21 mouse cellular contexts compared by ENCODE assay signal in the genomic region with DNA sequence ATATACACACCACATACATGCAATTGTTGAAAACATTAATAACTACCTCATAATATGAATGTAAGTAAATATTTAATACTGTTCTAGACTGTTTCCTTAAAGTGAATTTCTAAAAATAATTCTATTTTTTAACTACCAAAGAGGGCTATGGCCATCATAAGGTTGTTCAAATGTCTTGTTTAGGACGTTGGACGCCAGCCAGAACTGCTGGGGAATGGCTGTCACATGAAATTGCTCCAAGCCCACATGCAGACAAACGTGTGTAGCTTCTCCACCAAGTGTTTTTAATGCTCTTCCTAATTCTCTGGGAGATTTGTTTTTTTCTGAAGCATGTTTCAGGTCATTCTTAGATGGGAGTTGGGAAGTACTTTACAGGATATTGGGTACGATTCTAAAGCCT. TPM values are rescaled to one million over a fixed set of nuclear protein-coding genes. Genes with fewer than 3 reads are reported as not detected.
DNase-seq lines count a peak whose midpoint lies in the region; ATAC-seq and TF ChIP-seq lines count a peak whose summit lies in the region.
"Had no signal": no experiment of that assay in that cellular context is flagged by ENCODE, and none has a peak within 500 bp of the region (broad histone marks: within the 10 kb centered on the region; RNA-seq: fewer than 3 reads in every experiment).

No protein-coding gene starts in this region.

- H3K4me1 ChIP-seq in heart, embryonic 16.5 days (ENCODE audit: control insufficient read depth, insufficient read depth, low read length): peaks cover 72% of the 10 kb centered on the region
- H3K4me1 ChIP-seq in heart, embryonic 11.5 days (ENCODE audit: control insufficient read depth, insufficient read depth, low read length): peaks cover 36% of the 10 kb centered on the region
- H3K4me1 ChIP-seq in kidney, adult 2 months (ENCODE audit: control insufficient read depth, insufficient read depth, low read length): peaks cover 10% of the 10 kb centered on the region
- H3K4me1 ChIP-seq in kidney, embryonic 15.5 days: peaks cover 21% of the 10 kb centered on the region
- H3K4me1 ChIP-seq: liver, embryonic 13.5 days had no signal

- 42% methylated on average over 4 of the region's 4 CpGs for WGBS in heart, embryonic 16.5 days
- WGBS in heart, embryonic 11.5 days (ENCODE audit: insufficient replicate concordance): 70% methylated on average over 4 of the region's 4 CpGs
- 56% methylated on average over 4 of the region's 4 CpGs for WGBS in kidney, adult 2 months
- WGBS in kidney, embryonic 15.5 days: 60% methylated on average over 4 of the region's 4 CpGs

- peak; percentile 30 to 40 for DNase-seq in cerebellum, postnatal 10 days
- no peak for DNase-seq in cerebellum, postnatal 25 days
- DNase-seq in kidney, adult 2 months: peak; percentile 19
- peak; percentile 22 for DNase-seq in lung, postnatal 14 days
- no peak for DNase-seq in lung, postnatal 36 days
- DNase-seq: adrenal gland, postnatal 10 days; cerebellum, adult 18-20 months; cerebellum, postnatal 36 days; embryo, embryonic 11 days; gastrocnemius, adult 2 months; kidney, adult 18-20 months; liver, embryonic 13.5 days had no signal

- no peaks in the 10 kb centered on the region for H3K27me3 ChIP-seq in heart, embryonic 16.5 days (ENCODE audit: control insufficient read depth, insufficient read depth, low read length)
- no peaks in the 10 kb centered on the region for H3K27me3 ChIP-seq in heart, embryonic 11.5 days (ENCODE audit: control insufficient read depth, insufficient read depth, low read length)
- H3K27me3 ChIP-seq in kidney, adult 2 months (replicated peaks; ENCODE audit: control insufficient read depth, insufficient read depth, low read length): no peaks in the 10 kb centered on the region
- H3K27me3 ChIP-seq in kidney, embryonic 15.5 days: no peaks in the 10 kb centered on the region
- H3K27me3 ChIP-seq: embryonic facial prominence, embryonic 13.5 days; forebrain, embryonic 12.5 days; liver, embryonic 13.5 days; stomach, embryonic 15.5 days had no signal

- no peak overlapping the region for H3K4me3 ChIP-seq in heart, embryonic 16.5 days (ENCODE audit: low read length)
- no peak overlapping the region for H3K4me3 ChIP-seq in heart, embryonic 11.5 days (ENCODE audit: low read depth, low read length)
- no peak overlapping the region for H3K4me3 ChIP-seq in kidney, adult 2 months (ENCODE audit: insufficient read depth, low read depth, low read length)
- no peak overlapping the region for H3K4me3 ChIP-seq in kidney, embryonic 15.5 days (replicated peaks)
- H3K4me3 ChIP-seq: embryonic facial prominence, embryonic 13.5 days; erythroblast, embryonic 14.5 days; forebrain, embryonic 12.5 days; gastrocnemius, adult 2 months; hindbrain, embryonic 10.5 days; liver, embryonic 13.5 days; stomach, embryonic 15.5 days had no signal

- no peak overlapping the region for H3K9ac ChIP-seq in heart, embryonic 16.5 days (ENCODE audit: low read length)
- no peak overlapping the region for H3K9ac ChIP-seq in heart, embryonic 11.5 days (ENCODE audit: low read depth, low read length)
- no peak overlapping the region for H3K9ac ChIP-seq in kidney, embryonic 15.5 days
- H3K9ac ChIP-seq: embryonic facial prominence, embryonic 13.5 days; forebrain, embryonic 12.5 days; liver, embryonic 13.5 days; stomach, embryonic 15.5 days had no signal

- peak overlapping the region; percentile 63 for H3K27ac ChIP-seq in heart, embryonic 16.5 days (ENCODE audit: low read length)
- H3K27ac ChIP-seq in heart, embryonic 11.5 days (ENCODE audit: low read depth, low read length): no peak overlapping the region
- H3K27ac ChIP-seq in kidney, adult 2 months (ENCODE audit: insufficient read depth, low read depth, low read length): no peak overlapping the region
- H3K27ac ChIP-seq in kidney, embryonic 15.5 days: no peak overlapping the region
- H3K27ac ChIP-seq: embryonic facial prominence, embryonic 13.5 days; forebrain, embryonic 12.5 days; gastrocnemius, adult 2 months; hindbrain, embryonic 10.5 days; liver, embryonic 13.5 days; stomach, embryonic 15.5 days had no signal

- H3K36me3 ChIP-seq in heart, embryonic 16.5 days (ENCODE audit: control insufficient read depth, insufficient read depth): no peaks in the 10 kb centered on the region
- H3K36me3 ChIP-seq in heart, embryonic 11.5 days (ENCODE audit: control insufficient read depth, insufficient read depth, low read length): no peaks in the 10 kb centered on the region
- H3K36me3 ChIP-seq in kidney, adult 2 months (ENCODE audit: control insufficient read depth, insufficient read depth, low read length): no peaks in the 10 kb centered on the region
- H3K36me3 ChIP-seq in kidney, embryonic 15.5 days: 0 out of 2 replicates have a peak, but pooled peaks cover 3% of the 10 kb centered on the region
- H3K36me3 ChIP-seq: embryonic facial prominence, embryonic 13.5 days; forebrain, embryonic 12.5 days; hindbrain, embryonic 10.5 days; liver, embryonic 13.5 days; stomach, embryonic 15.5 days had no signal

- no peak overlapping the region for H3K4me2 ChIP-seq in heart, embryonic 16.5 days (ENCODE audit: low read depth, low read length)
- H3K4me2 ChIP-seq in heart, embryonic 11.5 days: no peak overlapping the region
- no peak overlapping the region for H3K4me2 ChIP-seq in kidney, embryonic 15.5 days
- H3K4me2 ChIP-seq: embryonic facial prominence, embryonic 13.5 days; forebrain, embryonic 12.5 days; liver, embryonic 13.5 days; midbrain, embryonic 11.5 days; stomach, embryonic 15.5 days had no signal

- H3K9me3 ChIP-seq in heart, embryonic 16.5 days (replicated peaks; ENCODE audit: control insufficient read depth, low read length): no peaks in the 10 kb centered on the region
- no peaks in the 10 kb centered on the region for H3K9me3 ChIP-seq in heart, embryonic 11.5 days (replicated peaks; ENCODE audit: control insufficient read depth, low read length)
- no peaks in the 10 kb centered on the region for H3K9me3 ChIP-seq in kidney, embryonic 15.5 days (replicated peaks)
- H3K9me3 ChIP-seq: embryonic facial prominence, embryonic 13.5 days; forebrain, embryonic 12.5 days; hindbrain, embryonic 10.5 days; liver, embryonic 13.5 days; stomach, embryonic 15.5 days had no signal

- ATAC-seq in heart, embryonic 16.5 days (replicated peaks; ENCODE audit: extremely low read depth, insufficient read depth, low FRiP score): no peak
- no peak for ATAC-seq in heart, embryonic 11.5 days (replicated peaks; ENCODE audit: insufficient number of reproducible peaks, low FRiP score, low TSS enrichment)
- no peak for ATAC-seq in kidney, embryonic 15.5 days (replicated peaks; ENCODE audit: low FRiP score)

- no peak for TF ChIP-seq CTCF in kidney, adult 2 months (conservative IDR thresholded peaks at IDR 0.05; ENCODE audit: insufficient read depth, insufficient read length, low read depth, low read length)

- TF ChIP-seq POLR2A in kidney, adult 2 months (IDR thresholded peaks at IDR 0.05; ENCODE audit: low read depth, low read length): no peak

RNA-seq across cellular contexts. Expression of a gene that starts 55.0 kb away (rescaled TPM):
- 159 and 160 TPM in 2 replicates for polyA plus RNA-seq in heart, embryonic 16.5 days (2015; fragmentation: Nextera tagmentation; extraction: Ambion mirVana)
- polyA plus RNA-seq in heart, embryonic 11.5 days (2014; fragmentation: Nextera tagmentation; extraction: Ambion mirVana): 93.7 and 110 TPM in 2 replicates
- 46.1 and 54.3 TPM in 2 replicates for polyA plus RNA-seq in kidney, adult 2 months (2012; rRNA removed)
- 130 and 140 TPM in 2 replicates for polyA plus RNA-seq in kidney, embryonic 15.5 days (2015; fragmentation: Nextera tagmentation; extraction: Ambion mirVana)

Comparison
In these comparisons a context has a peak if more than half of its experiments do, and no peak if none do; other contexts are left out.
1. DNase-seq: peak in cerebellum, postnatal 10 days (2 of 2), kidney, adult 2 months (single experiment) and lung, postnatal 14 days (single experiment); none in cerebellum, postnatal 25 days (0 of 2) and lung, postnatal 36 days (single experiment).